ENCODE assay signal across 18 mouse cellular contexts in the genomic region with DNA sequence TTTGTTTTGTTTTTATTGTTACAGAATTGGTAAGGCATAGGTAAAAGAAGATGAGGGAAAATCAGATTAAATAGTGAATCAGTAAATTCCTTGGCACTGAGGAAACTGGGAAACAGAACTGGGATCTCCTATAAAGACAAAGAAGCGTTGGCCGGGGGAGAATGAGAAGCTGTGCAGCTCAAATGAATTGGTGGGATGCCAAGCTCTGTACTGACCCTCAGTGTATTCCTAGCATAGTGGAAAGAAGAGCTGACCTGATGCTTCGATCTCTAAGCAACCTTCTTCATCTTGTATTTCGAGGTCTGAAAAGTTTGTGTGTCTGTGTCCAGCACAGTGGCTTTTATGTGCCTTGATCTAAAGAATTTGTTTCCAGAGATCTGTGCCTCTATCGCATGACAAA.
DNase-seq lines count a peak whose midpoint lies in the region; TF ChIP-seq lines count a peak whose summit lies in the region.
"Had no signal": no experiment of that assay in that cellular context is flagged by ENCODE, and none has a peak within 500 bp of the region (broad histone marks: within the 10 kb centered on the region; RNA-seq: fewer than 3 reads in every experiment).

No protein-coding gene starts in this region.

- TF ChIP-seq CTCF in left cerebral cortex, adult 2 months (IDR thresholded peaks at IDR 0.05), result no peak
- TF ChIP-seq CTCF in embryonic fibroblast, embryonic 13.5 days (IDR thresholded peaks at IDR 0.05; ENCODE audit: borderline replicate concordance, insufficient read depth, low read length), result no peak

- TF ChIP-seq POLR2A in embryonic fibroblast, embryonic 13.5 days (IDR thresholded peaks at IDR 0.05; ENCODE audit: low read depth, low read length), result no peak

- intact Hi-C loops in left cerebral cortex, postnatal 4 days (cut with DNase I), result no loop called here
- intact Hi-C loops in left cerebral cortex, adult 2 months (cut with DNase I), result no loop called here

- no peak overlapping the region for H3K4me3 ChIP-seq in left cerebral cortex, adult 2 months
- no peak overlapping the region for H3K4me3 ChIP-seq in embryonic fibroblast, embryonic 13.5 days (ENCODE audit: insufficient read depth, low read length)
- H3K4me3 ChIP-seq: embryonic facial prominence, embryonic 15.5 days; forebrain, embryonic 15.5 days; heart, embryonic 10.5 days; hindbrain, embryonic 13.5 days; intestine, embryonic 15.5 days had no signal

- H3K4me1 ChIP-seq in embryonic fibroblast, embryonic 13.5 days (ENCODE audit: control insufficient read depth, insufficient read depth, low read length), result peaks cover 5% of the 10 kb centered on the region
- H3K4me1 ChIP-seq: embryonic facial prominence, embryonic 15.5 days; forebrain, embryonic 15.5 days; heart, embryonic 10.5 days; hindbrain, embryonic 13.5 days; intestine, embryonic 15.5 days had no signal

- no peak overlapping the region for H3K27ac ChIP-seq in left cerebral cortex, adult 2 months
- peak overlapping the region; percentile 78 for H3K27ac ChIP-seq in embryonic fibroblast, embryonic 13.5 days (ENCODE audit: insufficient read depth, low read length)
- H3K27ac ChIP-seq: embryonic facial prominence, embryonic 15.5 days; forebrain, embryonic 15.5 days; heart, embryonic 10.5 days; hindbrain, embryonic 13.5 days; intestine, embryonic 15.5 days had no signal

- peak; percentile 13 for DNase-seq in left cerebral cortex, postnatal 4 days
- no peak for DNase-seq in left cerebral cortex, adult 2 months (ENCODE audit: extremely low spot score in 1 of 2, low spot score in 2 of 2)
- DNase-seq in Muller cell, postnatal 12 days (ENCODE audit: inconsistent ontology term), result peak; percentile 33
- DNase-seq in layer of hippocampus, postnatal 10 days (ENCODE audit: low spot score in 2 of 2), result no peak
- no peak for DNase-seq in lung, postnatal 36 days
- DNase-seq: adrenal gland, postnatal 14 days; B cell, adult 2 months; cerebellum, adult 8-10 months; gastrocnemius, postnatal 10 days; heart, adult 18-20 months; heart, postnatal 10 days; heart, postnatal 4 days had no signal

Comparison
In these comparisons a context has a peak if more than half of its experiments do, and no peak if none do; other contexts are left out.
1. DNase-seq: peak in left cerebral cortex, postnatal 4 days (single experiment) and Muller cell, postnatal 12 days (single experiment); none in left cerebral cortex, adult 2 months (0 of 2), layer of hippocampus, postnatal 10 days (0 of 2) and lung, postnatal 36 days (single experiment).